Mouse (Mus musculus): ENCODE measurements around the gene Sdk1.

The Sdk1 gene

DNA sequence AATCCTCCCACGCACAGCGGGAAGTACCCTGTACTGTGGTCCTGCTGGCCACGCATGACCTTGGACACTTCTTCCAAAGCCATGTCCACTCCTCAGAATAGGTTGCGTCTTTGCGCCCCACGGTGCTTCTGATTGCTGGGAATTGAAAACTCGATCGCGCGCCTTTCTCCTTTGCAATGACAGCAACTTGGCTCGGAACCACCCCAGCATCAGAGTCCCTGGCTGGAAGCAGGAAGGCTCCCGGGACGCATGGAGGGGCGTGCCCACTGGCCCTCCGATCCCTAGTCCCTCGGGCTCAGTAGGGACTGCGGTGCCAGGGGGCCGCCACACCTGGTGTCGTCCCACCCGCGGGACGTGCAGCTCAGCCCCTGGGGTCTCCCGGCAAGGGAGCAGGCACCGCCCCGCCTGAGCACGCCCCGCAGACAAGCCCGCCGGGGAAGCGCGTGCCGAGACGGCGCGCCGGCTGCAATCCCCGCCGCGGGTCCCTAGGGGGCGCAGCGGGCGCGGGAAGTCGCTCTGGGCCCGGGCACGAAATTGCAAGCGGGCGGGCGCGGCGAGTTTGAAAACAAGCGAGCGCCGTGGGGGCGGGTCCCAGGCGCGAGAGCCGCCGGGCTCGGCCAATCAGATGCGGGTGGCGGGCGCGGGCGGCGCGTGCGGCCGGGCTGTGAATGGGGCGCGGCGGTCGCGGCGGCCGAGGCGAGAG lies at the start of gene Sdk1:
Gene Sdk1 (plus strand): TSS at position 650 of the 703 bp plus-strand sequence.
- peak; percentile 98 for DNase-seq (ENCODE audit: low read depth, low spot score)

DNA sequence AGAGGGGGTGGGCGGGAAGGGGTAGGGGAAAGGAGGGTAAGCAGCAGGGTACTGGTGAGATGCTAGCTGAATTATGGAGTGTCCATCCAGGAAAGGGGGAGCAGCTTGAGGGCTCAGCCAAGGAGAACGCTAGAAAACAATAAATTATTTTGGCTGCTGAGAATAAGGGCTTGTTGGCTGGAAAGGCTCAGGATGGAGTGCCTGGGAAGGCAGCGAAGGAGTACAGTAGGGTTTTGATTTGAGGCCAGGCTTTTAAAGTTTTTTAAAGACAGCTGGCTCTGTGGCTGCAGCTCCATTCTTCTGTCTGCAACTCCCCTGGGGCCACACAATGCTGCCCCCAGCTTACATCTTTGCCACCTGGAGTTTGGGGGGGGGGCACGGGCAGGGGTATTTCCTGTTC lies 44.0 kb upstream of the Sdk1 start:
- DNase-seq (ENCODE audit: low read depth, low spot score), result no peak

DNA sequence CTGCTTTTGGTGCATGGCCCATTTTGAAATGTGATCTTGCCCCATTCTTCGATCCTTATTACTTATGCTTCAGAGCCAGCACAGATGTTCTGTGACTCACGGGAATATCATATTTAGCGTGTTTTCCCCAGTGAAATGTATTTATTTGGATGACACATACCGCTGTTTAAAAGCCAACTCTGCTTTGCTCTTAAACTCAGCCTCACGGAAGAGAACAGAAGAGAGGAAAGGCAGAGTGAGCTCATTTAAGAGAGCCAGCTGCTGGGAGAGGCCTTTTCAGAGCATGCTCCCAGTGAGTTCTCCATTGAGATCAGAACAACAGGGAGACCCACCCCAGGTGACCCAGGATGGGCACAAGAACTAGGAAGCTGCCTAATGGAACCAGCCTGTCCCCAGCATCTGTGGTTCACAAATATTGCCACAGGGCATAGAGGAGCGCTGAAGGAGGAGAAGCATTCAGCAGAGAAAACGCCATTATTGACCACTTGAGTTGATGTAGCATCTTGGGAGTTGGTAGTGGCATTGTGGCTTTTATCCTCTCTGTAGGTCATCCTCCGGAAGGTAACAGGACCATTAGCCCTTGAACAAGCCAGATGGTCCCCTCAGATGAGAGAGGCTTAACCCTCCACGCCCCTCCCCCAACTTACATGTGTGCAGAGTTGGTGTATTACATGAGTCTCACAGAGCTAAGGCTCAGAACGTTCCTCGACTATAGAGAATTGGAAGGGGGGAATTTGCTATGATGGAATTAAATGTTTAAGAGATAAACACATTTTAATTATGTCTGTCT lies 38.8 kb upstream of the Sdk1 start:
- no peak for DNase-seq (ENCODE audit: low read depth, low spot score)

DNA sequence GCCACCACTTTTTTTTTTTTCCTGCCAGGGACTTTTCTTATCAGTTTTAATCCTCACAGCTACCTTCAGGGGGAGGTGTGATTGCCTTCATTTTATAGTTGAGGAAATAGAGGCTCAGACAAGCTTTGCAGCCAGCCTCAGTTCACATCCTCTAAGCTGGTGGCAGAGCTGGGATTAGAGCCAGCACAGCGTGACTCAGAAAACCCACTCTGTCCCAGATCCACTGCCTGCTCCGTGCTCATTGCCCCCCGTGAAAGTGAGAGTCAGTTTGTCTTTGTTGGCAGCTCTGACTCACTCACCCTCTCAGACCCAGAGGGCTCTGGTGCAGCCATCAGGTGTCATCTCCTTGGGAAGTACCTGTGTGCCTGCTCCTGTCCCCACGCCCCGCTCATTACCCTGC lies 34.2 kb upstream of the Sdk1 start:
- no peak for DNase-seq (ENCODE audit: low read depth, low spot score)

DNA sequence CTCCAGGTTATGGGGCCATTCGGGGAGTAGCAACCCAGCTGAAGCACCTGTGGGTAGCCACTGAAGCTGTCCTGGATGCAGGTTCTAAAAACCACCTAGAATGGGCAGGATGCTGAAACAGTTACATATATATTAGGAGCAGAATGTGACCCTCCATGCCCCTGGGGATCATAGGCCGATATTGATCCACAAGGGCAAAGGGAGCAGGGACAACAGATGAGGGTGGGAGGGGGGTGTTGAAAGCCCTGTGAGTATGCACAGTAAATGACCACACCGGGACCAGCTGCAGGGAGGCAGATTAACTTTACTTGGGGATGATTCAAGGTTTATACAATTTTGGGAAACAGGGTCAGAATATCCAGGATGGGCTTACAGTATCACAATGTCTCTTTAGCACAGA lies 16.0 kb upstream of the Sdk1 start:
- DNase-seq (ENCODE audit: low read depth, low spot score), result no peak

DNA sequence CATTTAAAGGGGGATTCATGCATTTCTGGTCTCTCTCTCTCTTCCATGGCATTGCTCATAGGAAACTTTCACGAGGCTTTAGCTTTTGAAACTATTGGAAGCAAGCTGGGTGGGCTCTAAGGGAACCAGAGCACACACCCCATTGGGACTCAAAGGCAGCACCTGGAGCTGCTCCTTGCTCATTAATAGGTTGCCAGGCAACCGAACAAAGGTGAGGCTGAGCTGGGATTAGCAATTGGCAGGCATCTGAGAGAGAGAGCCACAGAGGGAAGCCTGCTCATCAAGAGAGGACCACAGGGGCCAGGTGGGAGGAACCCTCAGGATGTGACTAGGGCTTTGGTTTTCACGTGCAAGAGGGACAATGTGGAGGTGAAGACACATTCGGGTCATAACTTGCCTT lies 7.0 kb upstream of the Sdk1 start:
- peak; percentile 8 for DNase-seq (ENCODE audit: low read depth, low spot score)

DNA sequence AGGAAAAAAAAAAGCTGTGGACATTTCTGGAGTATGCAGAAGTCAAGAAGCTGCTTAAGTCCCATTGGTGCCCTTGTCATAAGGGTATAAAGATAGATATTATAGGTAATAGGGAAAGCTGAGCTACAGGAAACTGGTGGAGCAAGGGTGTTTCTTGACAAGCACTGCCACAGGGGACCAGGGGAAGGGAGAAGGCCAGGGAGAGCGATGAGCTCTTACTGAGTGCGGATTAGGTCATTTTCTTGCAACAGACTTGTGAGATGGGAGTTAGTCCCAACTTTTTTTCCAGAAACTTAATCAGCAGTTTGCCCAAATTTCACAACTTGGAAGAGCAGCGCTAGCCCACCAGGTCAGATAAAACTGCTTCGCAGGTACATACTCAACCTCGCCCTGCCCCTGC lies 1.9 kb upstream of the Sdk1 start:
- no peak for DNase-seq (ENCODE audit: low read depth, low spot score)

DNA sequence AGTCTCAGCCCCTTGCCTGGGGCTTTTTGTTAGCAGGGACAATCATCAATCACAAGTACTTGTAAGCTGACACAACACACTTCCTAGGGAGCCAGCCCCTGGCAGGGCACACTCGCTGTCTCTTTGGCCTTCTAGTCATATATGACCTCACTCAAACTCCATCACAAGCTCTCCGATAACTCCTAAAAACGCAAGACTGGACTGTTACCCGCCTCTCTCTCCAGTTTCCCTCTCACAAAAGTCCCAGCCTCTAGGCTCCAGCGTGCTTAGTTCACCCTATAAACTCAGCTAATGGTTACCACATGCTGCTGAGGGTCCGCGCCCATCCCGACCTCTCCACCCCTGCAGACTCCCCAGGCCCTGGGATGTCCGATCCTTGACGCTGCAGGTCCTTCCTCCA lies 849 bp upstream of the Sdk1 start:
- DNase-seq (ENCODE audit: low read depth, low spot score), result peak; percentile 36

DNA sequence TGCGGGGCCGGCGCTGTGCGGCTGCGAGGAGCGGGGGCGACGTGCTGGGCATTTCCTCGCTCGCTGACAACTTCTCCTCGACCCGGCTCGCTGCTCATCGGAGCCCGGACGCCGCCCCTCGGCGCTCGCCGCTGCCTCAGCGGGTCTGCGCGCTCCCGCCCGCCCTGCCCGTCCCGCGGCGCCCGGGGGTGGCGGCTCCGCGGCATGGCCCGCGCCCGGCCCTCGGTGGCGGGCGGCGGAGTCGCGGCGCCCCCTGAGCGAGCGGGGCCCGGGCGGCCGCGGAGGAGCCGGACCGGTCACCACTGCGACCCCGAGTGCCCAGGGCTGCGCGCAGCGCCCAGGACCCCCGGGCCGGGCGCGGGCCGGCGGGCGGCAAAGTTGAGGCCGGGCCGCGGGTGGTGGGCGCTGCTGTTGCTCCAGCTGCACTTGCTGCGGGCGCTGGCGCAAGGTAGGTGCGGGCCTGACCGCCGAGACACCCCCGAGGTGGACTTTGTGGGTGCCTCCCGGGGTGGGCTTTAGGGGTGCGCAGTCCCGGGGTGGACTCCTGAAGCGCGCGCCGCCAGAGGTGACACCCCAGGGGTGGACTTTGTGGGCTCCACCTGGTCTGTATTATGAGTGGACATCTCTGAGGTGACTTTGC lies 475 bp downstream of the Sdk1 start:
- DNase-seq (ENCODE audit: low read depth, low spot score), result peak; percentile 4

DNA sequence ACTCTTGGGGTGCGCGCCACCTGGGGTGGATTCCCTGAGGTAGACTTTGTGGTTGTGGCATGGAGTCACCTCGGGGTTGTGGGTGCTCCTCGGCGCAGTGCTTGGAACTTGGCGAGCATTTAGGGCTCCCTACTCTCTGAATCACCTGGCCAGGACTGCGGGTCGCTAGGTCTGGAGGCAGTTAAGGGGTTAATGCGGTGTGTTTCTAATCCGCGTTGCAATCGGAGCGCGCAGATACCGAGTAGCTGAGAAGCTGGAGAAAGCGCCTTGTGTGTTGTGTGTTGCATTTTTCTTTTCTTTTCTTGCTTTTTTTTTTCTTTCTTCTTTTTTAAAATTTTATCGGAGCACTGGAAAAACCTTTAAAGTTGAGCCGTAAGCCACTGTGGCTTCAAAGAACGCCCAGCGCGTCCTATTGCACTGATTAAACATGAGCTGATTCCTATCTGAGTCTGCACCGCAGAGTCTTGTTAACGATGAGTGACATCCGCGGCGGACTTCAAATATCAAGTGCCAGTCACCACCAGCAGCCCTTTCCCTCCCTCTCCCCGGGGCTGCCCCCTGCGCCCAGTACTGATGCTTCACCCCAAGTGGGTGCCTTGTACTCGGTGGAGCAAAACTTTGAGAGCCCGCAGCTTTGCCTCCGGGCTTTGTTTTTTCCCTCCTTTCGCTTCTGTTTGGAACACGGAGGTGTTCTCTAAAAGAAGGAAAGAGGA lies 2.1 kb downstream of the Sdk1 start:
- DNase-seq (ENCODE audit: low read depth, low spot score), result peak; percentile 15

DNA sequence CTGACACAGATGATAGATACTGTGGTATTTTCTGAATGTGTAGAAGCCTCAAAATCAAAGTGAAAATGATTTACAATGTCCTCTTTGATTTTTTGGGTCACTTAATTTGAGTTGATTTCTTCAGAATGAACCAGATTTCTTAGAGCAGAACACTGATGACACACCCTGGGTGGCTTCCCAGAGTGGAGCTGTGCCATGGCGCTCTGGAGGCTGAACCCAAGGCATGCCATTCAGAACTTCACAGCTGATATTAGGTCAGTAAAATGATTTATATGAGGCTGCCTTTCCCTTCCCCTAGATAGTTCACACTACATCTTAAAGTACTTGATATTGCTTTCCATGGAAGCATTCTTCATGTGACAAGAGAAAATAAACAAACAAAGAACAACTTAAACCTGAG lies 23.0 kb downstream of the Sdk1 start:
- DNase-seq (ENCODE audit: low read depth, low spot score), result no peak

DNA sequence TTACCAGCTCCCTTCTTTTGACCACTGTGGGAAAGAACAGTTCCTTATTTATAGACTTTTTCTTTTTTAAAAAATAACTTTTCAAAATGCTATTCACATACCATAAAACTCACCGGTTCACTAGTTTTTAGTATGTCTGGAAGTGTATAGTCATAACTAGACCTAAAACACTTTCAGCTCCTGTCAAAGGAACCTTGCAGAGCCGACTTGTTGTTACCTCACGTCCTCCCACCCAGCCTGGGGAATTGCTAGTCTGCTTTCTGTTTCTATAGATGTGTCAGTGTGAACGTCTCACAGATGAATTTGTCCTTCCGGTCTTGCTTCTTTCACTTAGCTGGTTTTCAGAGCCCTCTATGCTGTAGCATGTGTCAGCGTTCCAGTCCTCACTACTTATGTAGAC lies 35.8 kb downstream of the Sdk1 start:
- no peak for DNase-seq (ENCODE audit: low read depth, low spot score)

DNA sequence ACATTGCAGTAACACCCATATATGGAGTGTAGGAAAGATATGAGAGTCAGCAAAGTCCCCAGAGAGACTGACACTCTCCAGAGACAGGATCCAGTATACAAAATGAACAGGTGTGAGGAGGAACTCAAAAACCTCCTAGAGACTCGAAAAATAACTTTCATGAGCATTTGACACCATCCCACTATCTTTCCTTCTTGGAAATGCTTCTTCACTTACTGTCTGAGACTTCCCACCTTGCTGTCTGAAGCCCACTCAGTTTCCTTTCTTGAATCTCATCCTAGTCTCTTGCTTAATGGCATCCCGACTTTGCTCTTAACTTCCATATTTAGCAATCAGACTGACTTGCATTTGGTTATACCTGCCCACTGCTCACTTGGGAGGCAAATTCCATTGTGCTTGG lies 40.5 kb downstream of the Sdk1 start:
- no peak for DNase-seq (ENCODE audit: low read depth, low spot score)

DNA sequence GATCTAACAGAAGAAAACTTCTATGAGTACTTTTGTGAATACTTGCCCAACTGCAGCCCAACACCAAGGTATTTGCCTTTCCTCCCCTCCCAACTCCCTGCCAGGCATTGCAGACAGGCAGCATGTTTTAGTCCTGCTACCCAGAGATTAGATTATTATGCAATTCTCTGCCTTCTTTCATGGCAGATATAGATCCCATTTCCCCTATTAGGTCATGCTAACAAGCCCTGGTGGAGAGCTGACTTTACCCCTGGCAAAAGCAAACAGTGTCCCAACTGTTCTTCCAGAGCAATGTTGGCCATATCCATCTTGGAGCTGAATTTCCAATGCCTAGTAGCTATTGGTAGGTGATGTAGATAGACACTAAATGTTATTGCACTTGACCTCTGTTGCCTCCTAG lies 48.3 kb downstream of the Sdk1 start:
- DNase-seq (ENCODE audit: low read depth, low spot score), result no peak

DNA sequence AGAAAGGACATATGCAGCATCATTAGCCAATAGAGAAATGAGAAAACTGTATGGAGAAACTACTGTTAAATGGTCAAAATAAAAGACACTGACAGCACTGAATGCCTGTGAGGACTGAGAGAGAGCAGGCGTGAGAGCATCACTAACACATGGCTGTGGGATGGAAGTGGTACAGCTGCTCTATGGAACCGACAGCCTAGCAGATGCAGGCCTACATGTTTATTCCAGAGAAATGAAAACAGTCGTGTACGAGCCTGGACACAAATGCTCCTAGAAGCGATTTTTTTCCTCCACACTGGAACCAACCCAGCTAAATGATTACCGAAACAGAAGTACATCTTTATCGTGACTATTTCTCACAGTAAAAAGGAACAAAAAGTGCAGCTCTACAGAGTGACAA lies 54.0 kb downstream of the Sdk1 start:
- DNase-seq (ENCODE audit: low read depth, low spot score), result no peak

DNA sequence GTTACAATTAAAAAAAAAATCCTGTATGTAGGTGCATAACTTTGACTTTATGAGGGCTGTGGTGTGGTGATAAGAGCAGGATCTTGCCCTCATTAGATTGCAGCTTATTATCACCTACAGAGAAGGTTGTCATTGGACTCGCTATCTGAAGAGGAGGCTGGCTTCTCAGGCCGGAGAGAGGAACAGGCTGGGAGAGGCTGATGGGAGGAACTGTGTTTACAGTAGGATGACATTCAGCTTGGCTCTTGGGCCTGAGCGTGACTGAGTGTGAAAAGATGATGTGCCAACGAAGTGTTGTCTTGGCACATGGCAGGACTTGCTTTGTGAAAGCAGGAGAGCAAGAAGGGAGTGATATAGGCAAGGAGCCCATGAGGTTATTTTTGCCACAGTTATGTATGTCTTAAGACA lies 61.0 kb downstream of the Sdk1 start:
- DNase-seq (ENCODE audit: low read depth, low spot score), result no peak

DNA sequence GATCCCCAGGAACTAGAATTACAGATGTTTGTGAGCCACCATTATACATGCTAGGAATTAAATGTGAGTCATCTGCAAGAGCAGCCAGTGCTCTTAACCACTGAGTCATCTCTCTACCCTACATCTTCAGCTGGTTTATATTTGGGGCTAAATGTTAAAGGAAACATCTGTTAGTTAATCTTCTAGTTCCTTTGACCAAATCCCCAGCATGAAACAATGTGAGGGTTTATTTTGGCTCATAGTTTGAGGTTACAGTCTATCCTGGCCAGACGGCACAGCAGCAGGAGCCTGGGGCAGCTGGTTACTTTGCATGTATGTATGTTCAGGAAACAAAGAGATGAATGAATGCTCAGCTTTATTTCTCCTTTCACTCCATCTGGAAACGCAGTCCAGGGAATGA lies 62.5 kb downstream of the Sdk1 start:
- DNase-seq (ENCODE audit: low read depth, low spot score), result no peak

DNA sequence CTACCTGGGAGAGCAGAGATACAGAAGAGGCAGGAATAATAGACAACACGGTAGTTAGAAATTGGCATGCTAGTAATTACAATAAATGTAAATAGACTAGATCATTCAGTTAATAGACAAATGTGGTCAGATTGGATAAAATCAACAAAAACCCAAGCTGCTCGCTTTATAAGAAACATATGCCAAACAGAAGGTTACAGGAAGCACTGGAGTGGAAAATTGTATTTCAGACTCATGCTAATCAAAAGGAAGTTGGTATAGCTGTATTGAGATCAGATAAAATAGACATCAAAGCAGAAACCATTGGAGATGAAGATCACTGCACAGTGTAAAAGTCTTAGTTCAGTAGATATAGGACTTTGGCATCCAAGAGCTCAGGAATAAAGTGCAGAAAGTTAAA lies 63.4 kb downstream of the Sdk1 start:
- no peak for DNase-seq (ENCODE audit: low read depth, low spot score)

DNA sequence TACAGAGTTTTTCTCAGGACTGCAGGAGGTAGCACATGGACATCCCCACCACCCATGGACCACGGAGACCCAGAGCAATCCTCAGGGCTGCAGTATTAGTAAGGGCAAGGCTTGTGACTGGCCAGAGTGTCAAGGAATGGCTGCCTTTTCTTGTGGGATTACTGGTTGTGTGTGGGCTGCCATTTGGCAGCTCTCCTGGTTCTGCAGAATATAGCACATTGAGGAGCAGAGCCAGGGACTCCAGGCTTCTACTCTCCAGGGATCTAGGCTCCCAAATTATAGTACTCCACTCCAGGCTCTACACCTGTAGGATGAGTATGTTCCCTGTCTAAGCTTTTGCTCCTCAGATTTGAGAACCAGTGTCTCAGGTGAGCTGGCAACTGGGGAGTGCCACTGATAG lies 69.4 kb downstream of the Sdk1 start:
- DNase-seq (ENCODE audit: low read depth, low spot score), result no peak

DNA sequence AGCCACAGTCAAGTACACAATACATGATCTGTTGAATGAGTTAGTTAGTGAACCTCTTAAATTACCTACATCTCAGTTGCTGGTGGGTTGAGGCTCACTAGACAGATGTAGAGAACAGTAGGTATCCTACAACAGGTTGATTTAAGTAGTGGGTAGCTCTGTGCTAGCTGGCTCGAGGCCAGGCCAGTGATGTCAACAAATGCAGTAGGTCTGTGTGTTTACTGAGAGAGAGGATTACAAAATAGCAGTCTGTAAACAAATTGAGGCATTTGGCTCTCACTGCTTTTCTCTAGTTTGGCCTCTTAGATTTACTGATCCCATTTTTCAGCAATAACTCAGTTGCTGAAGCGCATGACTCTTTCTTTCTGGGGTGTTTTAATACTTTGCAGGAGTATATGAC lies 70.5 kb downstream of the Sdk1 start:
- no peak for DNase-seq (ENCODE audit: low read depth, low spot score)

DNA sequence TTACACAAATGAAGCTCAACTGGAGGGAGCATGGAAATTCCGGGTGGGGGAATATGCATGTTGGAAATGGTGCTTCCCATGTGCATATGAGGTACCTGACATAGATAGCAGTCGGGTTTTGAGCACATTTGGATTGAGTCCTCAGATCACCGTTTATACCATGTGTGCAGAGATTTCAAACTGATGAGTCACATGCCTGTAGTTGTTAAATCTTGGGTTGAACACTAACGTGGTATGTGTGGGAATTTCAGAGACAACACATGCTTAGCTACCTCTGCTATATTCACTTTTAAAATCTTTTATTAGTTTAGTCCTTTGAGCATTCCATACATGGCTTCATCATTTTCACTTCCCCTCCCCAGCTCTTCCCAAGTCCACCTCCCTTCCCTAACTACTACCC lies 71.0 kb downstream of the Sdk1 start:
- DNase-seq (ENCODE audit: low read depth, low spot score), result no peak

DNA sequence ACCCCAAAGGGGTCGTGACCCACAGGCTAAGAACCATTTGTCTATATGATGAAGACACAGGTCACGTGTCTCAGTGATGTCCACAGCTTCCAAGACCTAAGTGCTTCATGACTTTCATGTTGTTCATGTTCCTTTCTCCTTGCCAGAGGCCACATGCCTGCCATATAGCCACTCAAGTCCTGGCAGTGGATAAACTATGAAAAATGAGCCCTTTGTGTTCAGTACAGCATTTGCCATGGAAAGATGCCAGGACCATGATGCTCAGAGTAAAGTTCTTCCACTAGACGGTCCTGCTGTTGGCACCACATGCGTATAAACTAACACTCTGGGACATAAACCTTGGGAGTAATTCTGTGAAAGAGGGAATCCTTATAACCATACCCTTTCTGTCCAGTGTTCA lies 75.8 kb downstream of the Sdk1 start:
- no peak for DNase-seq (ENCODE audit: low read depth, low spot score)
